Mouse (Mus musculus) frontal cortex, postnatal 14 days (tissue): ENCODE results near the gene Sfpq.

Experiments used
- DNase-seq, 2 experiments: peaks; one replicate each; pipeline ENCODE4 v3.0.0; 2022; ENCODE audit warnings: low spot score in 2 of 2

Sfpq gene

GRCm38 (mm10) chr4:127027228-127028190, 6.4 kb downstream of the Sfpq start:
- no peak for DNase-seq

GRCm38 (mm10) chr4:127037158-127037557, 16.0 kb downstream of the Sfpq start:
- no peak for DNase-seq

DNA sequence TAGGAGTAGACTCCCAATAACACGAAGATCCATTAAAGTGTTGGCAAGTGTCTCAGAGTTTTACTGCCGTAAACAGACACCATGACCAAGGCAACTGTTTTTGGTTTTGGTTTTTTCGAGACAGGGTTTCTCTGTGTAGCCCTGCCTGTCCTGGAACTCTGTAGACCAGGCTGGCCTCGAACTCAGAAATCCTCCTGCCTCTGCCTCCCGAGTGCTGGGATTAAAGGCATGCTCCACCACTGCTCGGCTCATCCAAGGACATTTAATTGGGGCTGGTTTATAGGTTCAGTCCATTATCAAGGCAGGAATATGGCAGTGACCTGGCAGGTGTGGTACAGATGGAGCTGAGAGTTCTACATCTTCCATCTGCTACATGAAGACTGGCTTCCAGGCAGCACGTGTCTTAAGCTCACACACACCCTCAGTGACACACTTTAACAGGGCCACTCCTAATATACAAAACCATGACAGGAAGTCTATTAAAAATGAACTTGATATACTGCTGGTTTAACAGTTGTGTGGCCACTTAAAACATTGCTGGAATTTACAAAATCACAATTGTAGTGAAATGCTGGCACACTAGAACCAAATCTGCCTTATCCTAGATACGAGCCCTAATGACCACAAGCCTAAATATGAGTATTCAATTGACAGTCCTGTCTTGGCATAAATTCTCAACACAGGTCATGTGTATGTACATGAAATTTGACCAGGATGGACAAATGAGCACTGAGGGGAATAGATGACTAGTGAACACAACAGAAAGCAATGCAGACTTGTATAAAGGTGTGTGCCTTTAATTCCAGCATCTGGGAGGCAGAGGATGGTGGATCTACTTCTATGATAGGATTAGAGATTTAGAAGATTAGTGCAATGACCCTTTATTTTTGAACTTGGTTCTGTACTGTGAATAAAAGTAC, 17.0 kb downstream of the Sfpq start:
- no peak for DNase-seq

GRCm38 (mm10) chr4:127038828-127039349, 17.8 kb downstream of the Sfpq start:
- no peak for DNase-seq

GRCm38 (mm10) chr4:127039871-127040483, 18.9 kb downstream of the Sfpq start:
- no peak for DNase-seq

- no peak for DNase-seq
Observed at GRCm38 (mm10) chr4:127043540-127043939, 22.4 kb downstream of the Sfpq start.

- no peak for DNase-seq
Observed at GRCm38 (mm10) chr4:127051121-127051520, 30.0 kb downstream of the Sfpq start.

- DNase-seq = no peak
Observed at GRCm38 (mm10) chr4:127053071-127053470, 31.9 kb downstream of the Sfpq start.

GRCm38 (mm10) chr4:127054522-127055198, 33.5 kb downstream of the Sfpq start:
- DNase-seq = no peak

DNA sequence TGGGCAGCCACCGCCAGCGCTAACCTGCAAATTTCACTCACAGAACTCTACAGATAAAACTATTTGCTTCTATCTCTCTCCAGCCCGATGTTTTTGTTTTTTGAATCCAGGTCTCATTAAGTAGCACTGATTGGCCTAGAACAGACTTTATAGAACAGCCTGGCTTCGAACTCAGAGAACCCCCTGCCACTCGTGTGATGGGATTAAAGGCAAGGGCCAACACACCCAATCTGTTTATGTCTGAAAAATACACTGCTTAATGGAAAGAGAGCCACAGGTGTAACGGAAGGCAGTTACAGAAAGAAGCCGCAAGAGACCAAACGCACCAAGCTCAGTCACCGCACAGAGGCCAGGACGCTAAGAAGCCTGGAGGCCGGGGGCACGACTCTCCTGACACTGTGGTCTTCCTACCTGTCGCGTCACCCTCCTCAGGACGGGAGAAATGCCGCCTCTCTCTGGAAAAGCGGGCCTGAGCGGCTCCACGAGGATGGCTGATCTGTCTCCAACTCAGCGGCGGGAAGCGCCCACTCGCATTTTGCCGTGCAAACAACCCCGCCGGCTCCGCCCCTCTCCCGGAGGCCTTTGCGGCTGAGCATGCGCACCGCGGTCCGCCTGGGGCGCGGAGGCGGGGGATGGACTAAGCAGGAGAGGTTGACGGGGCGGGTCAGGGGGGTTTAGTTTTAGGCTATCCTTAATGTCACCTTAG, 39.6 kb downstream of the Sfpq start, which contains the start of gene Zmym1:
Gene Zmym1 (minus strand): TSS at position 568 of the 706 bp plus-strand sequence.
- peak; percentile 69 to 85 for DNase-seq

- no peak for DNase-seq
Observed at GRCm38 (mm10) chr4:127064051-127064450, 42.9 kb downstream of the Sfpq start.

GRCm38 (mm10) chr4:127074915-127075314, 53.8 kb downstream of the Sfpq start:
- no peak for DNase-seq

DNA sequence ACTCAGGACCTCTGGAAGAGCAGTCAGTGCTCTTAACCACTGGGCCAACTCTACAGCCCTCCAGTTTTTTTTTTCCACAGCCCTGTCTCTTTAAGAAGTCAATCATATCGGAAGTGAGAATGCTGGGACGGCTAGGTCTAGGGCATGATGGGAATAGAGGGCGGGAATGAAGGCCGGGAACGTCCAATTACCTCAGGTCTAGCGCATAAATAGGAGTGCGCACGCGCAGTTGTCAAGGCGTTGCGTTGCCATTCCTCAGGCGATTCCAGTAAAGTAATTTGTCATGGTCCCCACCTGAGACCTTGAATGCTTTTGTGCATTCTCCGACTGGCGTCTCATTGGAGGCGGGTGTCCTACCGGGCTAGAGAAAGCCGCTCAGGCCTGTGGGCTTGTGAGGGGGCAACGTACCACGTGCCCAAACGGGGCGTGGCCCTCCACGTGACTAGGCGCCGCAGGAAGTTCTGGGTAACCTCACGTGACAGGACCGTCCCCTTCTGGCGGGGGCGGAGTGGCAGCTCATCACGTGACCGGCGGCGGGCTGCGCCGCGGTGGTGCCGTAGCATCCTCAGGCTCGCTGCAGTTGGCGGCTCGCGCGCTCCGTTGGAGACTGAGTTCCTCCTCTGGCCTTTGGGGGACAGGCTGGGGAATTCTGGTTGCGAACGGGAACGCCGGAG, 55.9 kb downstream of the Sfpq start, which contains the start of gene Zmym6:
Gene Zmym6 (plus strand): TSS at position 509 of the 674 bp plus-strand sequence.
- peak; percentile 93 to 94 for DNase-seq

GRCm38 (mm10) chr4:127080806-127081205, 59.7 kb downstream of the Sfpq start:
- no peak for DNase-seq

- DNase-seq = no peak
Observed at GRCm38 (mm10) chr4:127083131-127083530, 62.0 kb downstream of the Sfpq start.

- no peak for DNase-seq
Observed at GRCm38 (mm10) chr4:127085761-127086160, 64.6 kb downstream of the Sfpq start.
